8 mouse cellular contexts compared by ENCODE assay signal in genomic region chr15:85328455-85328854, GRCm38 (mm10). TPM values are rescaled to one million over a fixed set of nuclear protein-coding genes. Genes with fewer than 3 reads are reported as not detected.
A peak's percentile ranks its signal among the peaks of the same experiment; 100 is the strongest.
DNase-seq lines count a peak whose midpoint lies in the region; ATAC-seq and TF ChIP-seq lines count a peak whose summit lies in the region.
"Not testable (repeated sequence)": the region's sequence is repeated elsewhere in the genome, so short reads cannot be mapped to it uniquely, and the experiment has no call there.

No protein-coding gene starts in this region.

- TF ChIP-seq CTCF in ES-Bruce4 (IDR thresholded peaks at IDR 0.05; ENCODE audit: low read depth, low read length), result peak; percentile 46
- peak; percentile 36; the same call in 1 of the 2 replicates for TF ChIP-seq CTCF in bone marrow, adult 2 months (IDR thresholded peaks at IDR 0.05; ENCODE audit: control insufficient read depth, insufficient read depth, low read length)
- peak; percentile 35; the same call in 1 of the 2 replicates for TF ChIP-seq CTCF in kidney, adult 2 months (conservative IDR thresholded peaks at IDR 0.05; ENCODE audit: insufficient read depth, insufficient read length, low read depth, low read length)
- peak; percentile 65 for TF ChIP-seq CTCF in liver, postnatal 0 days (IDR thresholded peaks at IDR 0.05; ENCODE audit: low read depth)

- H3K9me3 ChIP-seq in ES-Bruce4 (replicated peaks; ENCODE audit: control insufficient read depth, insufficient read depth, low read length, poor library complexity, severe bottlenecking); liver, postnatal 0 days (ENCODE audit: low read length): not testable (repeated sequence)

- WGBS in bone marrow, adult 2 months, result 70% methylated on average over 2 of the region's 2 CpGs
- 88% methylated on average over 2 of the region's 2 CpGs for WGBS in kidney, adult 2 months
- WGBS in liver, postnatal 0 days (ENCODE audit: insufficient replicate concordance), result 93% methylated on average over 2 of the region's 2 CpGs

- not testable (repeated sequence) for H3K79me2 ChIP-seq in myocyte (ENCODE audit: control insufficient read depth, insufficient read depth)

- not testable (repeated sequence) for H3K36me3 ChIP-seq in ES-Bruce4 (ENCODE audit: control insufficient read depth, insufficient read depth, low read length, poor library complexity, severe bottlenecking); kidney, adult 2 months (ENCODE audit: control insufficient read depth, insufficient read depth, low read length); liver, postnatal 0 days (replicated peaks; ENCODE audit: insufficient read depth, low read length); myocyte (ENCODE audit: control insufficient read depth, insufficient read depth)

- H3K9ac ChIP-seq in ES-Bruce4 (ENCODE audit: low read depth, poor library complexity, severe bottlenecking); liver, postnatal 0 days (replicated peaks): not testable (repeated sequence)

- ATAC-seq in granulocyte monocyte progenitor cell, adult 5-6 weeks (replicated peaks; ENCODE audit: poor library complexity, severe bottlenecking), result 0 out of 2 replicates have a peak, but pooled peaks have one; percentile 36
- ATAC-seq in liver, postnatal 0 days, result not testable (repeated sequence)

- not testable (repeated sequence) for H3K4me2 ChIP-seq in liver, postnatal 0 days (ENCODE audit: low read depth, low read length); myocyte (ENCODE audit: low read depth)

- peak; percentile 49 for DNase-seq in A20 (ENCODE audit: low read depth, low spot score)
- not testable (repeated sequence) for DNase-seq in kidney, adult 2 months; liver, postnatal 0 days
- DNase-seq in testis, postnatal 14 days (ENCODE audit: low spot score), result peak; percentile 52

- TF ChIP-seq EP300 in ES-Bruce4 (IDR thresholded peaks at IDR 0.05; ENCODE audit: insufficient read depth, low read depth, low read length); liver, postnatal 0 days (IDR thresholded peaks at IDR 0.05; ENCODE audit: low read depth): not testable (repeated sequence)

- H3K27me3 ChIP-seq in ES-Bruce4 (ENCODE audit: control insufficient read depth, insufficient read depth, low read length, poor library complexity, severe bottlenecking); kidney, adult 2 months (replicated peaks; ENCODE audit: control insufficient read depth, insufficient read depth, low read length); liver, postnatal 0 days (ENCODE audit: insufficient read depth, low read length); myocyte (ENCODE audit: control insufficient read depth, insufficient read depth, insufficient read length): not testable (repeated sequence)

- not testable (repeated sequence) for H3K4me3 ChIP-seq in ES-Bruce4 (ENCODE audit: low read depth, low read length); bone marrow, adult 2 months (replicated peaks; ENCODE audit: control insufficient read depth, low read depth, low read length); kidney, adult 2 months (ENCODE audit: insufficient read depth, low read depth, low read length); liver, postnatal 0 days (ENCODE audit: low read depth, low read length); myocyte

- H3K4me1 ChIP-seq in ES-Bruce4 (ENCODE audit: control insufficient read depth, insufficient read depth, low read length); bone marrow, adult 2 months (ENCODE audit: control insufficient read depth, insufficient read depth, low read length); kidney, adult 2 months (ENCODE audit: control insufficient read depth, insufficient read depth, low read length); liver, postnatal 0 days (ENCODE audit: insufficient read depth): not testable (repeated sequence)

- TF ChIP-seq POLR2A in ES-Bruce4 (IDR thresholded peaks at IDR 0.05; ENCODE audit: insufficient read depth, low read length); bone marrow, adult 2 months (IDR thresholded peaks at IDR 0.05; ENCODE audit: borderline replicate concordance, control insufficient read depth, low read depth, low read length); kidney, adult 2 months (IDR thresholded peaks at IDR 0.05; ENCODE audit: low read depth, low read length); myocyte (IDR thresholded peaks at IDR 0.05; ENCODE audit: insufficient read length, low read depth): not testable (repeated sequence)

- H3K27ac ChIP-seq in ES-Bruce4 (ENCODE audit: insufficient read depth, low read length); bone marrow, adult 2 months (ENCODE audit: control insufficient read depth, insufficient read depth, low read depth, low read length, poor library complexity); kidney, adult 2 months (ENCODE audit: insufficient read depth, low read depth, low read length): not testable (repeated sequence)
- H3K27ac ChIP-seq in liver, postnatal 0 days (ENCODE audit: low read depth), result peak overlapping the region; percentile 84; the same call in 1 of the 2 replicates

- H3ac ChIP-seq in myocyte (ENCODE audit: control insufficient read depth, insufficient read length), result not testable (repeated sequence)

TF ChIP-seq in myocyte, 11 proteins besides CTCF, POLR2A, EP300 and RAD21:
- TF ChIP-seq USF1 (IDR thresholded peaks at IDR 0.05; ENCODE audit: low read depth), result peak; percentile 45

RNA-seq across cellular contexts. Expression of gene Atxn10, which starts 7.6 kb away (rescaled TPM):
- polyA plus RNA-seq in ES-Bruce4 (2011; ENCODE audit: insufficient read depth, insufficient read length, low read depth, missing spikeins) (315 and 320 TPM in 2 replicates), myocyte (2012; fragmentation: generic; extraction: Trizol) (216 TPM)
- polyA plus RNA-seq in bone marrow, adult 2 months (2011; ENCODE audit: insufficient read depth, insufficient read length, low replicate concordance, missing spikeins), result 24.4 and 66.8 TPM in 2 replicates
- 96.4 and 117 TPM in 2 replicates for total RNA-seq in granulocyte monocyte progenitor cell, adult 5-6 weeks (2014; fragmentation: Nextera tagmentation)
- 75.8 and 79.6 TPM in 2 replicates for total RNA-seq in granulocyte monocyte progenitor cell, adult 5-6 weeks (2017)
- polyA plus RNA-seq in kidney, adult 2 months (2012; rRNA removed), result 68.2 and 74.4 TPM in 2 replicates
- 77.7 and 83.3 TPM in 2 replicates for polyA plus RNA-seq in liver, postnatal 0 days (2015; fragmentation: Nextera tagmentation; extraction: Ambion mirVana)
